Mouse (Mus musculus) forelimb bud, embryonic 11.5 days (tissue): ENCODE data around the gene Sox5.
A peak's percentile ranks its signal among the peaks of the same experiment; 100 is the strongest.

ENCODE experiments used
- DNase-seq: peaks from one replicate; pipeline ENCODE4 v3.0.0-alpha.2; 2012; ENCODE audit warnings: low read depth, low spot score

The Sox5 gene

DNA sequence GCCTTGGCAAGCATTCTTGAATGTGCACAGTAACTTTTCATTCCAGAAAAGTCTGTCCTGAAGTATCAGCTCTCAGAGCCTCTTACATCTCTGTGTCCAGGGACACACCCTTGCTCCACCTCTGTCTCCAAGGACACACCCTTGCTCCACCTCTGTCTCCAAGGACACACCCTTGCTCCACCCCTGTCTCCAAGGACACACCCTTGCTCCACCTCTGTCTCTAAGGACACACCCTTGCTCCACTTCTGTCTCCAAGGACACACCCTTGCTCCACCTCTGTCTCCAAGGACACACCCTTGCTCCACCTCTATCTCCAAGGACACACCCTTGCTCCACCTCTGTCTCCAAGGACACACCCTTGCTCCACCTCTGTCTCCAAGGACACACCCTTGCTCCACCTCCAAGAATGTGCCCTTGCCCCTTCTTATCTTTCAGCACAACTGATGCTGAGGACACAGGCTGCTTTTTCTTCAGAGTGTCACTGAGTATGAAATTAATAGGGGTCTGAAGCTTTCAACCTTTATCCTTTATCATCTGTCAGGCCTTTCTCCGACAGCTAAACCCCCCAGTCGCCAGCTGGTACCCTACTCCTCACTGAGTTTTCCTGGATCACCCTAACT, 452.4 kb downstream of the Sox5 start:
- DNase-seq = no peak

DNA sequence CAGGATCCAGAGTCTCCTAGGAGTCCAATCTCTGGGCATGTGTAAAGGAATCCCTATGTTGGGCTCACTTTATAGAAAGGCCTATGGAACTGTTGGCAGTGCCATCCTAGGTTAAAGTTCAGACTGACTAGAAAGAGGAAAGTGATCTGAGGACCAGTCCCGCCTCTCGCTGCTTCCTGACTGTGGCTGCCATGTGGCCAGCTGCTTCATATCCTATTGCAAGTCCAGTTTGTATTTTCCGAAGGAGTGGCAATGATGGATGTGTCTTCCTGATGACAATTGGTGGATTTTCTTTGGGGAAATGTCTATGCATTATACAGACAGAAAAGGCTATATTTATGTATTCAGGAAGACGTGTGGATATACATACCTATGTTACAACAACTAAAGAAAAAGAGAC, 453.0 kb downstream of the Sox5 start:
- no peak for DNase-seq

DNA sequence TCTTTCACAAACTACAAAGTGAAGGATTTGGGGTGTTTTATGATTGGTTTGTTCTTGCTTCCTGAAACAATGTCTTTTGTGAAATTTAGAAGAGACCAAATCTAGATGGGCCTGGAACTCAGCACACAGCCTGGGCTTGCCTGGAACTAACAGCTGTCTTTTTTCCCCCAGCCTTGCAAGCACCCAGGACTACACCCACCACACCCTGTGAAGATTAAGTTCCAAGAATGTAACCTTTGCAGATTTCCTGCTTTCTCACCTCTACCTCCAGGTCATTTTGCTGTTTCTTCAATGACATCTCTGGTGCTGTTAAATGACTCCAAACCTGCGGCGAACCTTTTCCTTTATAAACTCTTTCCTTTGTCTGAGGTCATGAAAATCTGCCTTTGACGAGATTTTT, 455.0 kb downstream of the Sox5 start:
- DNase-seq = no peak

DNA sequence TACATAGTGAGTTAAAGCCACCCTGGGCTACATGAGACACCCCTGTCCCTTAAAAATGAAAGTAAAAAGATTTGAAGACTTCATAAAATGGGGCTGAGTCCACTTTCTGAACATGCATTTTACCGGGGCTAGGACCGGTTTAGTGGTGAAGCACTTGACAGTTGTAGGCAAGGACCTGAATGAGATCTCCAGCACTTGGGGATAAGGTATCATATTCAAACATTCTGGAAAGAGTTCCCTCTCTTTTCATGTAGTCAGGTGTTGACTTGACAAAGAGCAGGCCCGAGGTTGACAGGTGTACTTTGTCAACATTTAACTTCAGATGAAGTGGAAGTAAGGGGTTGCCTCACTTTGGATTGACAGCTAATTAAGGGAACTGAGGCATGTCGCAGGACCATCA, 458.4 kb downstream of the Sox5 start:
- no peak for DNase-seq

DNA sequence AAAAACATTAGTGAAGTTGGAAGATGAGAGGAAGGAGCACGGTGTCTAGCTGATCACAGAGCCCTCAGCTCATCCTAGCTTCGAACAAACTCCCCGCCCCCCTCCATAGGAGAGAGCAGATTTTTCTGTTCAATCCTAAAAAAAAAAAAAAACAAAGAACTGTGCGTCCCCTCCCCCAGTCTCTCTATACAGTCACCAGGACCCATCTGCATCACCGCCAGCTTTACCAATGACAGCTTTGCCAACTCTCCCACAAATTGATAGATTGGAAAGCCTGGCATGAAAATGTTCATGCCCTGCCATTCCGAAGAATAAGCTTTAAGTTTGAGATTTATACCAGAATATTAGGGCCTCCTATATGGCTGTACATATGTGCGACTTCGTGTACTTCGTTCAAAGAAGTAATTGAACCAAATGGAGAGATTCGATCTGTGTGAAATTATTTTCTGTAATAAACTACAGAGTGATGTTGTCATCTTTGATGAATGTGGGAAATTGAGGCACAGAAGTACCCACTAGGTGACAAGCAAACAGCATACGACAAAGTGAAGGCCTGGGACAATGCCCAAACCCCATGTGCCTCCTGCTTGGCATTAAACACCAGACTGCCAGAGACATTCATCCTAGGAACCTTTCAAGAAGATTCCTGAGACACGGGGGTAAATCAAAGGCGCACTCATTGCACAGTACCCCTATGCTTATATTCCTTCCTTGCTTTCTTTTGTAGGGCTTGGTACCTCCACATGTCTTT, 459.3 kb downstream of the Sox5 start:
- no peak for DNase-seq

DNA sequence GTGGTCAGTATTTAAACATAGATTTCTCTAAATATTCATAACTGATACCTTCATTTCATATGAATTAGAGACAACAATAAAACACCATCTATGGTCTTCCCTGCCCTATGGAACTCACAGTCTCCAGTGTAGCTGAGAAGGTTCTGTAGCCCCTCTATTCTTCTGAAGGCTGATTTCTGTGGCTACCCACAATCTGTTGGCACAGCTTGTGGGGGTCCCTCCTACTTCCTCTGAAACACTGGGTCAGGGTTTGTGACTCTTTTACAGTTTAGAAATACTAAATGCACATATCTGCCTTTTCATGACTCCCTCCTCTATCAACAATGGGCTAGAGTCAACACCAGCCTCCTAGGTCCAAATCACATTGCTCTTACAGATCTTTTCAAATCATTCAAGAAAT, 461.4 kb downstream of the Sox5 start:
- DNase-seq = no peak

DNA sequence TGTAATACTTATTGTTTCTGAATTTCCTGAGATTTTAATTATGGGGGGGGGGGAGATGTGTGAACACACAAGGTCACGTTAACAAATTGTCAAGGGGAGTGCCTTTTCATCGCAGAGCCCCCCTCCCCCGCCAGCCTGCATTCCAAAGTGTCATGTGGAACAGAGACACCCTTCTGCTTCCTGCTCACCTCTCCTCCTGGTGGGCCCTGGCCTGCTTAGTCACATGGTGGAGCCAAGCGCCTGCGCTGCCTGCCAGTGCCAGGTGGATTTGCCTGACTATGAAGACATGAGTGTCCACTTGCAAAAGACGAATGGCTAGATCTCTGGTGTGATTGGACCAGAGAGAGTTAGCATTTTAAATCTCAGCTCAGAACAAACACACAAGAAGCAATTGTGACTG, 462.1 kb downstream of the Sox5 start:
- DNase-seq = no peak

DNA sequence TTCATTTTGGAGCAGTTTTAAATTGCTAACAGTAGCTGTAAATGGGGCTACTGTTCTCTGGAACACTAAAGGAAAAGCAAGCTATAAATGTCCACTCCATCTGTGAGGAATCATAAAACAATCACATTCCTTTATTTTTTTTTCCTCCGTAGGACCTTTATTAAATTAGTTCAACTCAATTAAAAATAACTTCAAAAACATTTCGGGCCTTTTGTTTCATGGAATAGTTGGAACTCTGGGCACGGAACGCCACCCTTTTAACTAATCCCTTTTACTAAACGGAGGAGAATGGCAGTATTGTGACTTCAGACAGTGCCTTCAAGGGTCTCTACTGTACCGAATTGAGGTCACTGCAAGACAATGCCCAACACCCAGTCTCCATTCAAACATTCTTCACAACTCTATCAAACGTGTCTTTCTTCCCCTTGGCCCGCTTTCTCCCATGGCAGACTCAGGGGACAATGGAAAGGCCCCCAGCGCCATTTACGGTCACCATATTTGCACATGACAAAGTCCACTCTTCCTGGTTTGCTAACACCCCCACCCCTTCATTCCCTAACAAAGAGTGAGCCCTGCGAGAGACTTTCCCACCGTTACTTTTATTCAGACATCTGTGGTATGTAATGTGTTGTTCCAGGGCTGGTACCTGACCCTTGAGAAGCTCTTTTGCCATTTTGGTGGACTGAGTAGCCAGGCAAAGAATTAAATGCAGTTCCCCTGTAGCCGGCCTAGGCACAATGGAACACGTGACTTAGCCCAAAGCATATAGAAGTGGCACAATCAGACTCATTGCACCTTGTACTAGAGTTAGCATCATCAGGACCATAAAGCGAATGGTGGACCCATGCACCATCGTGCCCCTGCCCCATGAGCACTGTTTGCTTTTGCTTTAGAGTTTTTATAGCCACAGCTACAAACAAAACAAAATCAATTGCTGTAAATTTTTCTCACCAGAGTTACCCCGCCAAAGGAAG, 468.7 kb downstream of the Sox5 start:
- DNase-seq = peak; percentile 68

DNA sequence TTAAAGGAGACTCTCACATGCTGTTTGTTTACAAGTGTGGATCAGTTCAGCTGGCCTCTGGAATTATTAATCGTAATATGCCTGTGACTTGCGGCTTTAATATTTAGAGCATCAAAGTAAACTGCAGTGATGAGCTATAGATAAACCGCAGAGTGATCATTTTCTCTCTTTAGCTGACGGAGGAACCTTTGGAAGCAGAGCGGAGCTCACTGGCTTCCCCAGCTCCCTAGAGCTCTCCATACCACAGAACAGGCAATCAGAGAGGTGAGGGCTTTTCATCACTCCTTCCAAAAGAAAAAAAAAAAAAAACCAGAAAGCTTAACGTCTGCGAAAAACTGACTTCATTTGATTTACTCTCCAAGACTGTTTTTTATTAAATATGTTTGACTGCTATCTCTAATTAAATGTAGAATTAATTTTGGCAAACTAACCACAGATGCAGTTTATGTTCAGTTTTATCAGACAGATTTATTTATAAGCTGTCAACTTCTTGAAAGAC, 469.4 kb downstream of the Sox5 start:
- no peak for DNase-seq

DNA sequence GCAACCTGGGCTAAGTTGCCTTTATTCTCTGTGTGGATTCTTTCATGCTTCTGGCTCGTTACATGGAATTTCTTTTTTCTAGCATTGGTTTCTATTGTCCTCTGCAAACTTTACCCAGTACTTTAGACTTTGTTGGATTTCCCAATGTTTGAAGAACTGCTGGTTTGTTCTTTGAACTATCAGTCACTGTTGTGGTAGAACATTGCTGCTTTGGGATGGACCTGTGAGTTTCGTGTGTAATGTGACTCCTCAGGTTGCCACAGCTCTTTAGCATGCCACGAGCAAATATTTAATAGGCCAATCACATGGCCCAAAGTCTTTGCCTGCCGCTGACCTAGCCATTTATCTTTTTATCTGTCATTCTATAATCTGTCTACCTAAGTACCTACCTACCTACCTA, 470.0 kb downstream of the Sox5 start:
- no peak for DNase-seq

DNA sequence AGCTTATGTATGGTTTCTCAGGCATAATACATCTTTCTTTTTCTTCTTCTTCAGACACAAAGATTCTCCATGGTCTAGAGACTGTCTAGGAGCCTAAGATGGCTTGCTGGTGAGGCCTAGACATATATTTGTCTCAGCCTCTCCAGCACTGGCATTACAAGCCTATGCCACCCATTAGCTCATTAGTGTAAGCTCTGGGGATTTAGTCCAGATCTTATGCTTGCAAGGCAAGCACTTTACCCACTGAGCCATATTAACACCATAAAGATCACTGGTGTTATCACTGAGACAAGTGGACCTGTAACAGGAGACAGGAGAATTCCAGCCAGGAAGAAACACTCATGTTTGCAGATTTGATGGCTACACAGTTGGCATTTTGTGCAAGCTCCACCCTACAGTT, 472.6 kb downstream of the Sox5 start:
- no peak for DNase-seq

DNA sequence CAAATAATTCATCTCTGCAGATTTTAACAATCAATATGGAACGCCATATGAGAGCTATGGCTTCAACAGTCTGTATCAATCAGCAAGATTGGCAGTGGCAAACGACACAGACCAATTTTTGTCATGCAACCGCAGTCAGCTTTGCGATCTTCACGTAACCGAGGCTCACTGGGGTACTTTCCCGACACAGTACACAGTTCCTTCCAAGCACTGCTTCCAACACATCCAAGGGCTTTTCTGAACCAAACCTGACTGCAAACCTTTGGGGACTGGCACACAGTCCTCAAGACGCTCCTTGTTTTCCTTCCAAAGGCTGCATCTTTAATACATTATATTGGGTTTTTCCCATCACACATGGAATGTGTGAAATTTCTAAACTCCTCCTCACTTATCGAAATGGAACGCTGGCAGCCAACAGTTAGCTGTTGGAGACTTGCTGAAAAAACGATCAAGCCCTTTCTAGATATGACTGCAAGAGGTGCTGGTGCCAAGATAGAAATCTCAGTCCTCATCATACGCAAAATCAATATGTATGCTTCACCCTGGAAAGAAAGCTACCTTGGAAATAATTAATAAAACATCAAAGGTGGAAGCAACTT, 474.1 kb downstream of the Sox5 start:
- DNase-seq = no peak

DNA sequence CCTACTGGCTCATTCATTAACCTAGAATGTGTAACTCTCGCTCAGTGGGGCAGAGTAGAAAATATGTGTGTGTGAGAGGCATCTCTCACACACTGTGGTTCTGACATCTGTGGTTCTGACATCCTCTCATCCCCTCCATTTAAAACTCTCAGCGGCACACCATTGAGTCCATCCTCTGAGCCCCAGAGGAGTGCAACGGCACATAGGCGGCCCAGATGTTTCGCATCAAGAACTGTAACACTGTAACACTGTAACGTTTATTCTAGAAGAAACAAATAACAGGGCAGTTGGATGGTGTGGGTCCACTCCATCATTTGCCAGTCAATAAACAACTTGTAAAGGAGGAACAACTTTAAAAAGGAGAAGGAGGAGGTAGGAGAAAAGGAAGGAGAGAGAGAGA, 479.0 kb downstream of the Sox5 start:
- DNase-seq = no peak

DNA sequence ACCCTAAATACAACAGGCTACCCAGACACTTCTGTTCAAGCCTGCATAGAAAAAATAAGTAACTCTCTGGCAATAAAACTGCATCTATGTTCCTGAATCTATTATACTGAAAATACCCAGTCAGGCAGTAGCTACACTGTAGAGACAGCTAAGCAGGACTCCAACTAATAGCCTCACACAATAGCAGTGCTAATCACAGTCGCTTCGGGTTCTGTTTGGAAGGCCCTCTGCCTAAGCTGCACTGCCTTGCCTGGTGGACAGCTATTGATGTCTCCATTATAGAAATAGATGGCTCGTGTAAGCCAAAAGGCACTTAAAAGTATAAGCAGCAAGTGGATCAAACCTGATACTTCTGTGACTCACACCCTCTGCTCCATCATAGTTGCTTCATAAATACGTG, 480.7 kb downstream of the Sox5 start:
- no peak for DNase-seq

DNA sequence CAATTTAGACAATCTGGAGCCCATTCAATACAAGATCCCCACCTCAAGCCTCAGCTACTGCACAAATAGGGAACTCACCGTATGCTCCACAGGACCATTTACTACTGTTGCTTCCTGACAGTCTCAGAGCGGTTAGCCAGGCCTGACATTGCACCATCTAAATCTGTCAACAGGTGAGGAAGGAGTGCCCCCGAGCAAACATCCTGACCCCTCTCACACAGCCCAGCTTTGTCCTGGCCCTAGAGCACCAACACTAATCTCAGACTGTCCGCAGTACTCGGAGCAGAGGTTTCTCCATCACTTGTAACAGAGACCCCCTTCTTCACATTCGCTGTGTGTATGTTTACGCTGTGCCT, 482.3 kb downstream of the Sox5 start:
- DNase-seq = peak; percentile 64

DNA sequence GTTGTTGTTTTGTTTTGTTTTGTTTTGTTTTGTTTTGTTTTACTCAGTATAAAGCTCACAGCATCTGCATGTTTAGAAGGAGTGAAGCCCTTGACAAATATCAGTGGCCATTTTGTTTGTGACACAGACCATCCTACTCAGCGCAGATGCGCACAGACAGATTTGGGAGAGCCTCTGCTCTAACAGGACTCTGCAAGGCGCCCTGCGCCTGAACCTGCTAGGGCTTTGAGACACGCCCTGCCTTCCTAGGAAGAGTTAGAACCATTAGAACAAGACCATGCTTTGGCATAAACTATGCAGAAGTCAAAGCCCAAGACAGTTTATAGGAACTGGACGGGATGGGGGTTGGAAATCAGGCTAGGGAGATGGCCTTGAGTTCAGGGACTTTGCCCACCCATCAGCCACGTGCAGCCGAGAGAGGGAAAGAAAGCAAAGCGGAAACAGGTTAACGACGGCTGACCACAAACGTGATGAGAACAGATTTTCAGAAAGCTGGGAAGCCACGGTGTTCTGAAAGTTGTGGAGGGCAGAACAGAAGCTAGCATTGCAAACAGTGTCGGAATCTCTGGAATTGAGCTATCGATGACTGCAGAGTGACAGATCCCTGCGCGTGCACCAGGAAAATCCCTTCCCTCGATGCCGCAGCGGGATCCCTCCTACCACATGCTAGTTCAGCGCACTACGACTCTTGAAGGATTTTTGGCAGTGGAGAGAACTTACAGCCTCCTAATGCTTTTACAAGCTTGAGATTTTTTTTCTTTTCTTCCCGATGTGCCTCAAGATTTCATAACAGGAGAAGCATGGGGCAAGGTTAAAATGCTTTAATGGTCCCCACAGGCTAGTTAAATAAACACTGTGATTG, 482.9 kb downstream of the Sox5 start:
- DNase-seq = peak; percentile 26

DNA sequence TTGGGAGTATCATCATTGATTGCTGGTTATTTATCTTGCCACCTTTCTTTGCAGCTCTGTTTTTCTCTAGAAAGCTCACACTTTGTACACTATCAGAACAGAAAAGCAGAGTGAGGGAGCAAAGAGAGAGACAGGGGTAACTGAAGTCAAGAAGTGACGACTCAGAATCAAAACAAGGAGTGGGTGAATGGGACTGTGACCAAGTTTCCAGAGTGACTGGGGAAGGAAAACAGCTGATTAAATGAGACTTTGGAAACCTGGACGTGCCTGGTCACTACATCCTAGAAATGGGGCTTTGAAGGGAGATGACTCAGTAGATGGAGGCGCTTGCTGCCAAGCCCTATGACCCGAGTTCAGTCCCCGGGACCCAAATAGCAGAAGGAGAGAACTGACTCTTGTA, 483.9 kb downstream of the Sox5 start:
- no peak for DNase-seq

DNA sequence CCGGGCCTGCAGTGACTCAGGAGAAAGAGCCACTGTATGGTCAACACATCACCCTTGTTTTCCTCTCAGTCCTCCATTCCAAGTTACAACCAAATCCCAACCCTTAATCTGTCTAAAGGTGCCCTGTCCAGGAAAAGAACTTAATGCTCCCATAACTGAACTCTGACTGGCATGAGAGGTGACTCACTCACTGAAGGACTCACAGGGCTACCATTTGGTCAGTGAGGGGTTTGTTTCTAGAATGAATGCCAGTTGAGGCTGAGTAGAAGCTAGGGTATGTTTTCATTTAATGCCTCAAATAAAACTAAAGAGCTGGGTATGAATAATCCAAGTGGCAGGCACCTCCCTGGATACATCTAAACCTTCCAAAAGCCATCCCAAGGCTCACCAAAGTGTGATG, 484.6 kb downstream of the Sox5 start:
- DNase-seq = no peak

DNA sequence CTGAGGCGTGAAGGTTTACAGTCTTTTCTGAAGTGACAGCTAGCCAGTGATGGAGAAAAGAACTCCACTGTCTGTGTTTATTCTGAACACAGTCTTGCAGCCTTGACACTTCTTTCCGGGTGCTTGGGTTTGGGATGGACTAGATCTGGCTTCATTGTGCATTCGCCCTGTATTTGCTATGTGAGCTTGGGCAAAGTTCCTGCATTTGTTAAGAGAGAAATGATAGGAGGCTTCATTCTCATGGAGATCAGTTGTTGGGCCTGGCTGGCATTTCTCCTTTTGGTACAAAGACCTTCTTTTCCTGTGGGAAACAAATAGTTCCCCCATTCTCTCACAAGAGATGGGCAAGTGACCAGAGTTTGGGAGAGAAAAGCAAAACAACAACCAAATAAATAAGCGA, 490.3 kb downstream of the Sox5 start:
- DNase-seq = no peak

DNA sequence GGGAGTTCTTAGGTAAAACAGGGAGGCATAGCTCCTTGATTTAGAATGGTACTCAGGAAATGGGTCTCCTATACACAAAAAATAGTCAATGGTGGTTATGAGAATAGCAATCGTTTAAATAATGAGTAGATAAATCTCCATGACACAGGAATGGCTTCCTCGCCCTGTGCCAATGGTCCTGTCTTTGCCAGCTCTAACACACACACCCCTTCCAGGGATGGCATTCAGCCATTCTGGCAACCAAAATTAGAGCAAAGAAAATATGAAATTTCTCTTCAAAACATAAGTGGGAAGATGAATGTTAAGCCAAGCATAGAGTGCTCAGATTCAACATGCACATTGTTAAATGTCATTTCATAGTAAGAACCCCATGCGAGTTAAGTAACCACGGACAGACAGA, 495.7 kb downstream of the Sox5 start:
- no peak for DNase-seq

DNA sequence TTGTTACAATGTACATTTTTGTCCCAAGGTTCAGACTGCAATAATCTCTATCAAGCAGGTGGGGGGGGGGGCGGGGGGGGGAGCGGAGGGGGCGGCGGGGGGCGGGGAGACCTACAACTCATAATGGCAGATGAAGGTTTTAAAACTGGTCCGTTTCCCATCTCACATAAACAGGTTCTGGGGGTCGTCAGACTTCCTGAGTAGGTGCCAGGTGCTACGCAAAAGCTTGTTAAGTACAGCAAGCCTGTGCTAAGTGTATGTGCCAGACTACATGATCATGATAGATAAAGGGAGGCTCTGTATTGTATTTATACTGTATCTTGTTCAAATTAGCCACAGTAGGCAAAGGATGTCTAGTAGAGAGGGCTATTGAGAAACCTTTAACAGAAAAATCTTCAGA, 498.6 kb downstream of the Sox5 start:
- DNase-seq = no peak
